Comparison of ENCODE assay signal across 22 mouse cellular contexts in genomic region chr10:93760429-93760828, GRCm38 (mm10).
DNase-seq lines count a peak whose midpoint lies in the region; ATAC-seq and TF ChIP-seq lines count a peak whose summit lies in the region.
"Had no signal": no experiment of that assay in that cellular context is flagged by ENCODE, and none has a peak within 500 bp of the region (broad histone marks: within the 10 kb centered on the region; RNA-seq: fewer than 3 reads in every experiment).

No protein-coding gene starts in this region.

- TF ChIP-seq CTCF in left cerebral cortex, adult 2 months (IDR thresholded peaks at IDR 0.05) = no peak; the same call in none of the 2 replicates

- WGBS in hindbrain, embryonic 11.5 days = 87% methylated on average over 5 of the region's 5 CpGs

- no peaks in the 10 kb centered on the region for H3K36me3 ChIP-seq in hindbrain, embryonic 11.5 days (ENCODE audit: control insufficient read depth, insufficient read depth, low read length)
- H3K36me3 ChIP-seq: embryonic facial prominence, embryonic 15.5 days; forebrain, embryonic 15.5 days; G1E; heart, embryonic 15.5 days had no signal

- intact Hi-C loops in left cerebral cortex, adult 2 months (cut with DNase I) = no loop called here
- intact Hi-C loops in left cerebral cortex, postnatal 10 days (cut with DNase I) = no loop called here

- ATAC-seq in frontal cortex, adult (ENCODE audit: low TSS enrichment) = peak; percentile 53
- ATAC-seq in hindbrain, embryonic 11.5 days (ENCODE audit: low FRiP score) = no peak
- ATAC-seq: CD4-positive, CD25-positive, alpha-beta regulatory T cell, adult 4 months; forebrain, embryonic 15.5 days had no signal

- no peak for DNase-seq in frontal cortex, postnatal 10 days (ENCODE audit: low spot score in 2 of 2)
- DNase-seq in left cerebral cortex, adult 2 months (ENCODE audit: extremely low spot score in 1 of 2, low spot score in 2 of 2) = peak in 1 of 2 experiments; percentile 24
- DNase-seq in left cerebral cortex, postnatal 10 days (ENCODE audit: extremely low spot score in 1 of 2, low spot score in 2 of 2) = no peak
- peak; percentile 73 for DNase-seq in brain, adult 2 months (ENCODE audit: low read depth, low spot score)
- DNase-seq in right cerebral cortex, postnatal 25 days = peak; percentile 33
- DNase-seq in hindbrain, embryonic 11.5 days (ENCODE audit: low spot score) = no peak
- DNase-seq in adrenal gland, adult (ENCODE audit: inconsistent age in 2 of 2, low spot score in 1 of 2) = no peak
- DNase-seq: adrenal gland, postnatal 14 days; B cell, adult 2 months; cerebellum, adult 2 months; gastrocnemius, postnatal 14 days; heart, adult 2 months; heart, postnatal 14 days had no signal

- no peaks in the 10 kb centered on the region for H3K4me1 ChIP-seq in hindbrain, embryonic 11.5 days (replicated peaks; ENCODE audit: control insufficient read depth, insufficient read depth, low read length)
- H3K4me1 ChIP-seq: embryonic facial prominence, embryonic 15.5 days had no signal

- H3K9me3 ChIP-seq in hindbrain, embryonic 11.5 days (ENCODE audit: control insufficient read depth, low read length) = no peaks in the 10 kb centered on the region
- H3K9me3 ChIP-seq: embryonic facial prominence, embryonic 15.5 days; forebrain, embryonic 15.5 days; G1E; heart, embryonic 15.5 days had no signal

- H3K4me2 ChIP-seq in hindbrain, embryonic 11.5 days (replicated peaks; ENCODE audit: low read depth, low read length) = no peak overlapping the region
- H3K4me2 ChIP-seq: embryonic facial prominence, embryonic 15.5 days; forebrain, embryonic 15.5 days; heart, embryonic 11.5 days; heart, embryonic 15.5 days; hindbrain, embryonic 14.5 days had no signal

- H3K4me3 ChIP-seq in left cerebral cortex, adult 2 months = no peak overlapping the region
- H3K4me3 ChIP-seq in hindbrain, embryonic 11.5 days (ENCODE audit: low read depth, low read length) = no peak overlapping the region
- H3K4me3 ChIP-seq: embryonic facial prominence, embryonic 15.5 days; erythroblast, embryonic 14.5 days; forebrain, embryonic 15.5 days; heart, adult 2 months; heart, embryonic 15.5 days had no signal

- no peaks in the 10 kb centered on the region for H3K27me3 ChIP-seq in hindbrain, embryonic 11.5 days (ENCODE audit: control insufficient read depth, insufficient read depth, low read length)
- H3K27me3 ChIP-seq: embryonic facial prominence, embryonic 15.5 days; forebrain, embryonic 15.5 days had no signal

- H3K27ac ChIP-seq in left cerebral cortex, adult 2 months = 0 out of 2 replicates have a peak overlapping the region, but pooled peaks have one; percentile 32
- H3K27ac ChIP-seq in hindbrain, embryonic 11.5 days (ENCODE audit: low read depth, low read length) = no peak overlapping the region
- H3K27ac ChIP-seq: embryonic facial prominence, embryonic 15.5 days; forebrain, embryonic 15.5 days; heart, adult 2 months; heart, embryonic 15.5 days; hindbrain, embryonic 14.5 days had no signal

- no peak overlapping the region for H3K9ac ChIP-seq in hindbrain, embryonic 11.5 days (ENCODE audit: low read depth, low read length)
- H3K9ac ChIP-seq: embryonic facial prominence, embryonic 15.5 days; forebrain, embryonic 15.5 days; heart, embryonic 15.5 days; hindbrain, embryonic 14.5 days had no signal

Comparison
In these comparisons a context has a peak if more than half of its experiments do, and no peak if none do; other contexts are left out.
1. DNase-seq: peak in brain, adult 2 months (single experiment) and right cerebral cortex, postnatal 25 days (single experiment); none in frontal cortex, postnatal 10 days (0 of 2), left cerebral cortex, postnatal 10 days (0 of 2), hindbrain, embryonic 11.5 days (single experiment) and adrenal gland, adult (0 of 2).